Mouse (Mus musculus) liver, embryonic 13.5 days (tissue): ENCODE measurements around the gene Rabl3. TPM values are rescaled to one million over a fixed set of nuclear protein-coding genes. Genes with fewer than 3 reads are reported as not detected.
A peak's percentile ranks its signal among the peaks of the same experiment; 100 is the strongest.

Source experiments
- ATAC-seq: fragments of 200-750 bp; cut with Nextera tagmentation; 2 replicates; pipeline ENCODE4 v1.8.0; 2017; ENCODE audit warnings: low read depth, mild to moderate bottlenecking, moderate number of reproducible peaks, moderate library complexity
- DNase-seq: peaks from one replicate; pipeline ENCODE4 v3.0.0; 2022
- H3K27ac ChIP-seq: fragments of 300-500 bp; sonication (generic); 2 replicates; pipeline ENCODE4 v1.5.1; 2015; ENCODE audit warnings: moderate library complexity, mild to moderate bottlenecking, inconsistent platforms
- H3K27me3 ChIP-seq: fragments of 300-500 bp; sonication (generic); 2 replicates; pipeline ENCODE4 v1.6.1; 2015; ENCODE audit warnings: mild to moderate bottlenecking, inconsistent platforms
- H3K36me3 ChIP-seq: fragments of 300-500 bp; sonication (generic); 2 replicates; pipeline ENCODE4 v1.6.1; 2015; ENCODE audit warnings: mild to moderate bottlenecking, inconsistent platforms
- H3K4me1 ChIP-seq: fragments of 300-500 bp; sonication (generic); replicated peaks from 2 replicates; pipeline ENCODE4 v1.6.1; 2015; ENCODE audit warnings: inconsistent platforms
- H3K4me2 ChIP-seq: fragments of 300-500 bp; sonication (generic); 2 replicates; pipeline ENCODE4 v1.6.1; 2015; ENCODE audit warnings: inconsistent platforms, mild to moderate bottlenecking, moderate library complexity
- H3K4me3 ChIP-seq: fragments of 300-500 bp; sonication (generic); replicated peaks from 2 replicates; pipeline ENCODE4 v1.5.1; 2015; ENCODE audit warnings: mild to moderate bottlenecking, inconsistent platforms
- H3K9ac ChIP-seq: fragments of 300-500 bp; sonication (generic); 2 replicates; pipeline ENCODE4 v1.6.1; 2015; ENCODE audit warnings: mild to moderate bottlenecking, inconsistent platforms
- H3K9me3 ChIP-seq: fragments of 300-500 bp; sonication (generic); replicated peaks from 2 replicates; pipeline ENCODE4 v1.6.1; 2016; ENCODE audit warnings: inconsistent platforms
- WGBS: fragments of 180-500 bp; shearing (Covaris S2); methylation state at CpG from one replicate; pipeline ENCODE4 v1.1.7; 2015; ENCODE audit not compliant: insufficient replicate concordance; 5-methylcytosine and 5-hydroxymethylcytosine counted together
- polyA plus RNA-seq: library from polyadenylated mRNA; unstranded; fragments of >200 nt; fragmentation: Nextera tagmentation; extraction: Ambion mirVana; gene quantifications from 2 replicates; pipeline ENCODE4 v1.2.1, GENCODE M21; 2015

The Rabl3 gene
- polyA plus RNA-seq, 1 experiment from 2014 or later: 14.6 TPM

- Histone ChIP-seq H3K9ac (no peak overlapping the region), H3K27ac (no peak overlapping the region), H3K4me3 (no peak overlapping the region), H3K4me1 (no peaks in the 10 kb centered on the region), H3K9me3 (peaks cover 9% of the 10 kb centered on the region), H3K36me3 (peaks cover 70% of the 10 kb centered on the region), H3K27me3 (no peaks in the 10 kb centered on the region), H3K4me2 (no peak overlapping the region)
- ATAC-seq: no peak
- DNase-seq: no peak
- 83% methylated on average over 2 of the region's 2 CpGs for WGBS
Measured at GRCm38 (mm10) chr16:37520190-37521040, 19.3 kb upstream of the Rabl3 start.

GRCm38 (mm10) chr16:37522100-37522697 lies 17.5 kb upstream of the Rabl3 start:
- ATAC-seq: no peak
- no peak for DNase-seq
- no peak overlapping the region for H3K4me3 ChIP-seq
- no peaks in the 10 kb centered on the region for H3K4me1 ChIP-seq
- no peaks in the 10 kb centered on the region for H3K27me3 ChIP-seq
- no peak overlapping the region for H3K9ac ChIP-seq
- H3K9me3 ChIP-seq: peaks cover 9% of the 10 kb centered on the region
- H3K4me2 ChIP-seq: no peak overlapping the region
- H3K36me3 ChIP-seq: peaks cover 71% of the 10 kb centered on the region
- 83% methylated on average over 7 of the region's 7 CpGs for WGBS
- H3K27ac ChIP-seq: no peak overlapping the region

GRCm38 (mm10) chr16:37525121-37525520 lies 14.6 kb upstream of the Rabl3 start:
- H3K9ac ChIP-seq: no peak overlapping the region
- ATAC-seq (no peak), DNase-seq (no peak)
- H3K36me3 ChIP-seq: peaks cover 61% of the 10 kb centered on the region
- peaks cover 9% of the 10 kb centered on the region for H3K9me3 ChIP-seq
- no peak overlapping the region for H3K27ac ChIP-seq
- no peak overlapping the region for H3K4me3 ChIP-seq
- WGBS: 76% methylated on average over 2 of the region's 2 CpGs
- H3K27me3 ChIP-seq: no peaks in the 10 kb centered on the region
- H3K4me2 ChIP-seq: no peak overlapping the region
- H3K4me1 ChIP-seq: 0 out of 2 replicates have a peak, but pooled peaks cover 3% of the 10 kb centered on the region

- Histone ChIP-seq H3K9ac (no peak overlapping the region), H3K4me2 (no peak overlapping the region), H3K4me1 (0 out of 2 replicates have a peak, but pooled peaks cover 7% of the 10 kb centered on the region), H3K9me3 (peaks cover 9% of the 10 kb centered on the region), H3K27ac (no peak overlapping the region), H3K27me3 (no peaks in the 10 kb centered on the region), H3K36me3 (peaks cover 49% of the 10 kb centered on the region), H3K4me3 (no peak overlapping the region)
- no peak for ATAC-seq
- DNase-seq: no peak
- WGBS: 70% methylated on average over 3 of the region's 3 CpGs
Measured at GRCm38 (mm10) chr16:37526688-37527223, 12.9 kb upstream of the Rabl3 start.

- H3K9me3 ChIP-seq: no peaks in the 10 kb centered on the region
- no peak overlapping the region for H3K4me2 ChIP-seq
- no peak overlapping the region for H3K4me3 ChIP-seq
- peaks cover 25% of the 10 kb centered on the region for H3K4me1 ChIP-seq
- ATAC-seq: no peak
- no peak for DNase-seq
- peaks cover 31% of the 10 kb centered on the region for H3K36me3 ChIP-seq
- H3K27ac ChIP-seq: no peak overlapping the region
- 74% methylated on average over 6 of the region's 6 CpGs for WGBS
- no peak overlapping the region for H3K9ac ChIP-seq
- no peaks in the 10 kb centered on the region for H3K27me3 ChIP-seq
Measured at GRCm38 (mm10) chr16:37530170-37530569, 9.5 kb upstream of the Rabl3 start.

GRCm38 (mm10) chr16:37532046-37532445 lies 7.6 kb upstream of the Rabl3 start:
- Histone ChIP-seq H3K27ac (no peak overlapping the region), H3K4me2 (no peak overlapping the region), H3K4me3 (no peak overlapping the region), H3K27me3 (no peaks in the 10 kb centered on the region), H3K9ac (no peak overlapping the region), H3K9me3 (no peaks in the 10 kb centered on the region), H3K4me1 (peaks cover 27% of the 10 kb centered on the region), H3K36me3 (peaks cover 24% of the 10 kb centered on the region)
- DNase-seq: no peak
- 83% methylated on average over 1 of the region's 1 CpGs for WGBS
- ATAC-seq: no peak

GRCm38 (mm10) chr16:37533369-37534068 lies 6.2 kb upstream of the Rabl3 start:
- Histone ChIP-seq H3K27ac (no peak overlapping the region), H3K36me3 (peaks cover 24% of the 10 kb centered on the region), H3K9ac (no peak overlapping the region), H3K4me1 (peaks cover 39% of the 10 kb centered on the region), H3K4me3 (no peak overlapping the region), H3K27me3 (no peaks in the 10 kb centered on the region), H3K9me3 (no peaks in the 10 kb centered on the region), H3K4me2 (no peak overlapping the region)
- WGBS: 37% methylated on average over 8 of the region's 8 CpGs
- ATAC-seq: 0 out of 2 replicates have a peak, but pooled peaks have one; percentile 43
- no peak for DNase-seq

- Histone ChIP-seq H3K4me3 (peak overlapping the region; percentile 79), H3K9me3 (no peaks in the 10 kb centered on the region), H3K4me1 (peaks cover 32% of the 10 kb centered on the region), H3K27me3 (no peaks in the 10 kb centered on the region), H3K27ac (peak overlapping the region; percentile 70), H3K36me3 (peaks cover 19% of the 10 kb centered on the region), H3K9ac (peak overlapping the region; percentile 88), H3K4me2 (peak overlapping the region; percentile 92)
- DNase-seq: no peak
- ATAC-seq: peak; percentile 56
- under 1% methylated on average over 22 of the region's 22 CpGs for WGBS
Measured at GRCm38 (mm10) chr16:37539240-37539610, 460 bp upstream of the Rabl3 start.

- peak overlapping the region; percentile 79 for H3K4me3 ChIP-seq
- H3K4me2 ChIP-seq: peak overlapping the region; percentile 80
- H3K9me3 ChIP-seq: no peaks in the 10 kb centered on the region
- peaks cover 27% of the 10 kb centered on the region for H3K4me1 ChIP-seq
- 73% methylated on average over 6 of the region's 6 CpGs for WGBS
- H3K9ac ChIP-seq: peak overlapping the region; percentile 75
- DNase-seq: no peak
- ATAC-seq: no peak
- H3K27ac ChIP-seq: no peak overlapping the region
- H3K27me3 ChIP-seq: no peaks in the 10 kb centered on the region
- peaks cover 10% of the 10 kb centered on the region; the same call in 1 of the 2 replicates for H3K36me3 ChIP-seq
Measured at GRCm38 (mm10) chr16:37540776-37541175, 1.1 kb downstream of the Rabl3 start.

- DNase-seq (no peak), ATAC-seq (no peak)
- no peaks in the 10 kb centered on the region; the same call in 1 of the 2 replicates for H3K4me1 ChIP-seq
- no peak overlapping the region for H3K27ac ChIP-seq
- no peak overlapping the region for H3K9ac ChIP-seq
- 0 out of 2 replicates have a peak, but pooled peaks cover 10% of the 10 kb centered on the region for H3K36me3 ChIP-seq
- H3K4me2 ChIP-seq: no peak overlapping the region
- no peaks in the 10 kb centered on the region for H3K9me3 ChIP-seq
- H3K4me3 ChIP-seq: no peak overlapping the region
- H3K27me3 ChIP-seq: no peaks in the 10 kb centered on the region
- WGBS: 74% methylated on average over 5 of the region's 5 CpGs
Measured at GRCm38 (mm10) chr16:37546312-37546711, 6.6 kb downstream of the Rabl3 start.

- H3K27me3 ChIP-seq: no peaks in the 10 kb centered on the region
- no peak overlapping the region for H3K4me2 ChIP-seq
- 84% methylated on average over 3 of the region's 3 CpGs for WGBS
- no peak for DNase-seq
- H3K9me3 ChIP-seq: no peaks in the 10 kb centered on the region
- 0 out of 2 replicates have a peak, but pooled peaks cover 2% of the 10 kb centered on the region for H3K36me3 ChIP-seq
- no peak overlapping the region for H3K9ac ChIP-seq
- H3K27ac ChIP-seq: no peak overlapping the region
- H3K4me1 ChIP-seq: peaks cover 3% of the 10 kb centered on the region; the same call in 1 of the 2 replicates
- ATAC-seq: no peak
- H3K4me3 ChIP-seq: no peak overlapping the region
Measured at GRCm38 (mm10) chr16:37550266-37550665, 10.6 kb downstream of the Rabl3 start.
